In genomic region chr4:125893139-125893538, GRCm38 (mm10) we compare ENCODE assay signal across 27 mouse cellular contexts.
"Had no signal": no experiment of that assay in that cellular context is flagged by ENCODE, and none has a peak within 500 bp of the region (broad histone marks: within the 10 kb centered on the region; RNA-seq: fewer than 3 reads in every experiment).

No protein-coding gene starts in this region.

- H3K4me1 ChIP-seq: limb, embryonic 15.5 days had no signal

- H3K4me3 ChIP-seq: gastrocnemius, adult 2 months; heart, adult 2 months; heart, embryonic 10.5 days; heart, embryonic 12.5 days; heart, embryonic 15.5 days; hindbrain, embryonic 13.5 days; hindbrain, embryonic 15.5 days; kidney, embryonic 15.5 days; limb, embryonic 13.5 days; limb, embryonic 15.5 days; liver, embryonic 12.5 days had no signal

- H3K27ac ChIP-seq: gastrocnemius, adult 2 months; heart, adult 2 months; heart, embryonic 10.5 days; heart, embryonic 15.5 days; hindbrain, embryonic 13.5 days; hindbrain, embryonic 15.5 days; hindbrain, postnatal 0 days; kidney, embryonic 15.5 days; kidney, postnatal 0 days; limb, embryonic 13.5 days; limb, embryonic 15.5 days; liver, embryonic 12.5 days had no signal

- H3K9ac ChIP-seq: heart, embryonic 12.5 days; heart, embryonic 15.5 days; hindbrain, embryonic 13.5 days; hindbrain, embryonic 15.5 days; kidney, embryonic 15.5 days; limb, embryonic 13.5 days; limb, embryonic 15.5 days; liver, embryonic 12.5 days had no signal

- H3K36me3 ChIP-seq: heart, embryonic 10.5 days; heart, embryonic 12.5 days; heart, embryonic 15.5 days; hindbrain, embryonic 13.5 days; hindbrain, embryonic 15.5 days; kidney, embryonic 15.5 days; limb, embryonic 13.5 days; limb, embryonic 15.5 days; liver, embryonic 12.5 days had no signal

- H3K9me3 ChIP-seq: heart, embryonic 10.5 days; heart, embryonic 12.5 days; heart, embryonic 15.5 days; hindbrain, embryonic 15.5 days; kidney, embryonic 15.5 days; limb, embryonic 13.5 days; limb, embryonic 15.5 days; liver, embryonic 12.5 days had no signal

- ATAC-seq: hindbrain, postnatal 0 days; intestine, embryonic 16.5 days; liver, embryonic 12.5 days had no signal

- H3K27me3 ChIP-seq: heart, embryonic 12.5 days; heart, embryonic 15.5 days; hindbrain, embryonic 13.5 days; hindbrain, embryonic 15.5 days; kidney, embryonic 15.5 days; limb, embryonic 15.5 days; liver, embryonic 12.5 days had no signal

- H3K4me2 ChIP-seq: heart, embryonic 12.5 days; heart, embryonic 15.5 days; hindbrain, embryonic 13.5 days; hindbrain, embryonic 15.5 days; kidney, embryonic 15.5 days; limb, embryonic 13.5 days; limb, embryonic 15.5 days; liver, embryonic 12.5 days had no signal

- DNase-seq: gastrocnemius, adult 2 months; gastrocnemius, postnatal 10 days; gastrocnemius, postnatal 25 days; heart, adult 11 months; heart, adult 2 months; heart, postnatal 14 days; heart, postnatal 36 days; kidney, adult 11 months; kidney, adult 2 months; kidney, adult 9 months; kidney, postnatal 14 days; kidney, postnatal 36 days; layer of hippocampus, adult 9-11 months; layer of hippocampus, postnatal 36 days; left cerebral cortex, postnatal 4 days had no signal
